Mouse (Mus musculus) small intestine, adult 2 months (tissue): ENCODE results near the gene Tmem147. TPM values are rescaled to one million over a fixed set of nuclear protein-coding genes. Genes with fewer than 3 reads are reported as not detected.
A peak's percentile ranks its signal among the peaks of the same experiment; 100 is the strongest.

ENCODE experiments used
- H3K27ac ChIP-seq: fragments of 200-500 bp; 2 replicates; pipeline ENCODE4 v1.5.1; 2012; ENCODE audit warnings: low read depth, low read length, control low read depth, inconsistent platforms; ENCODE audit not compliant: insufficient read depth
- H3K27me3 ChIP-seq: fragments of 200-500 bp; 2 replicates; pipeline ENCODE4 v1.6.1; 2012; ENCODE audit warnings: mild to moderate bottlenecking, moderate library complexity, low read length, inconsistent platforms; ENCODE audit not compliant: control insufficient read depth, insufficient read depth
- H3K36me3 ChIP-seq: fragments of 200-500 bp; 2 replicates; pipeline ENCODE4 v1.6.1; 2012; ENCODE audit warnings: mild to moderate bottlenecking, low read length, control low read depth, inconsistent platforms; ENCODE audit not compliant: control insufficient read depth, insufficient read depth
- H3K4me1 ChIP-seq: fragments of 200-500 bp; 2 replicates; pipeline ENCODE4 v1.6.1; 2012; ENCODE audit warnings: low read length, inconsistent platforms, mixed read lengths; ENCODE audit not compliant: control insufficient read depth, insufficient read depth, insufficient read length
- H3K4me3 ChIP-seq: fragments of 200-500 bp; 2 replicates; pipeline ENCODE4 v1.5.1; 2012; ENCODE audit warnings: low read depth, mild to moderate bottlenecking, control low read depth, inconsistent platforms, low read length, moderate library complexity
- CTCF ChIP-seq: fragments of 200-500 bp; IDR thresholded peaks from 2 replicates; pipeline ENCODE4 v1.5.1; 2012; ENCODE audit warnings: low read depth, mild to moderate bottlenecking, control low read depth, inconsistent platforms, low read length, moderate library complexity, mixed read lengths; ENCODE audit not compliant: insufficient replicate concordance, insufficient read length; ENCODE audit errors: extremely low read depth
- POLR2A ChIP-seq: fragments of 200-500 bp; IDR thresholded peaks from 2 replicates; pipeline ENCODE4 v1.6.1; 2012; ENCODE audit warnings: low read depth, mild to moderate bottlenecking, control low read depth, inconsistent platforms, low read length, moderate library complexity
- WGBS: fragments of 180-500 bp; shearing (Covaris S2); methylation state at CpG from one replicate; pipeline ENCODE4 v1.1.7; 2018; 5-methylcytosine and 5-hydroxymethylcytosine counted together
- polyA plus RNA-seq: library from polyadenylated mRNA; depleted of rRNA; stranded (reverse); fragments of >200 nt; gene quantifications from 2 replicates; pipeline ENCODE4 v1.2.3, GENCODE M21; 2012

Gene Tmem147
- polyA plus RNA-seq, 1 experiment: 181 TPM

- Histone ChIP-seq H3K27ac (no peak overlapping the region), H3K36me3 (no peaks in the 10 kb centered on the region), H3K4me1 (peaks cover 27% of the 10 kb centered on the region; the same call in 1 of the 2 replicates), H3K4me3 (no peak overlapping the region), H3K27me3 (no peaks in the 10 kb centered on the region)
- TF ChIP-seq POLR2A (no peak), CTCF (no peak)
- 70% methylated on average over 1 of the region's 1 CpGs for whole genome bisulfite sequencing
Observed at GRCm38 (mm10) chr7:30707441-30707840, 21.9 kb downstream of the Tmem147 start.

GRCm38 (mm10) chr7:30706214-30706882 lies 23.0 kb downstream of the Tmem147 start:
- Histone ChIP-seq H3K4me3 (peak overlapping the region; percentile 20; the same call in 1 of the 2 replicates), H3K4me1 (peaks cover 24% of the 10 kb centered on the region; the same call in 1 of the 2 replicates), H3K27ac (peak overlapping the region; percentile 93), H3K27me3 (no peaks in the 10 kb centered on the region), H3K36me3 (no peaks in the 10 kb centered on the region)
- 25% methylated on average over 8 of the region's 8 CpGs for WGBS
- TF ChIP-seq CTCF: no peak
- no peak for TF ChIP-seq POLR2A

GRCm38 (mm10) chr7:30698589-30698988 lies 30.8 kb downstream of the Tmem147 start, which contains the start of gene 2200002J24Rik:
TSS of gene 2200002J24Rik (plus strand) at chr7:30698926.
- no peak within 1 kb of the TSS for H3K4me3 ChIP-seq
- 25% methylated on average over 9 of the region's 9 CpGs for WGBS

GRCm38 (mm10) chr7:30698101-30698500 lies 31.2 kb downstream of the Tmem147 start:
- no peaks in the 10 kb centered on the region for H3K27me3 ChIP-seq
- H3K36me3 ChIP-seq: no peaks in the 10 kb centered on the region
- WGBS: 20% methylated on average over 5 of the region's 5 CpGs
- peaks cover 16% of the 10 kb centered on the region for H3K4me1 ChIP-seq
- peak overlapping the region; percentile 45 for H3K27ac ChIP-seq
- no peak overlapping the region for H3K4me3 ChIP-seq
- TF ChIP-seq CTCF (no peak), POLR2A (no peak)

More at GRCm38 (mm10) chr7:30698589-30698988, 30.8 kb downstream of the Tmem147 start, which contains the start of gene 2200002J24Rik:
- peak within 1 kb of the TSS; percentile 45 for H3K27ac ChIP-seq
- no peaks in the 10 kb centered on the region for H3K27me3 ChIP-seq
- TF ChIP-seq CTCF: no peak
- TF ChIP-seq POLR2A: no peak
- H3K36me3 ChIP-seq: no peaks in the 10 kb centered on the region
- peaks cover 16% of the 10 kb centered on the region for H3K4me1 ChIP-seq

- WGBS: 64% methylated on average over 6 of the region's 6 CpGs
- Histone ChIP-seq H3K4me3 (no peak overlapping the region), H3K27ac (no peak overlapping the region), H3K36me3 (no peaks in the 10 kb centered on the region), H3K27me3 (no peaks in the 10 kb centered on the region), H3K4me1 (peaks cover 5% of the 10 kb centered on the region; the same call in 1 of the 2 replicates)
- TF ChIP-seq POLR2A: no peak
- TF ChIP-seq CTCF: no peak
Observed at GRCm38 (mm10) chr7:30688325-30688724, 41.0 kb downstream of the Tmem147 start.

GRCm38 (mm10) chr7:30683425-30683824 lies 45.9 kb downstream of the Tmem147 start:
- H3K36me3 ChIP-seq: no peaks in the 10 kb centered on the region
- WGBS: 84% methylated on average over 2 of the region's 2 CpGs
- H3K27me3 ChIP-seq: no peaks in the 10 kb centered on the region
- H3K4me3 ChIP-seq: no peak overlapping the region
- TF ChIP-seq CTCF (no peak), POLR2A (no peak)
- peaks cover 4% of the 10 kb centered on the region; the same call in 1 of the 2 replicates for H3K4me1 ChIP-seq
- H3K27ac ChIP-seq: no peak overlapping the region

GRCm38 (mm10) chr7:30681897-30682296 lies 47.4 kb downstream of the Tmem147 start:
- Histone ChIP-seq H3K27ac (no peak overlapping the region), H3K27me3 (no peaks in the 10 kb centered on the region), H3K36me3 (no peaks in the 10 kb centered on the region), H3K4me3 (no peak overlapping the region), H3K4me1 (no peaks in the 10 kb centered on the region)
- WGBS: 67% methylated on average over 5 of the region's 5 CpGs
- no peak for TF ChIP-seq CTCF
